Comparison of ENCODE assay signal across 8 mouse cellular contexts in genomic region chr13:28552974-28553750, GRCm38 (mm10).
A peak's percentile ranks its signal among the peaks of the same experiment; 100 is the strongest.
DNase-seq lines count a peak whose midpoint lies in the region; ATAC-seq and TF ChIP-seq lines count a peak whose summit lies in the region.
"Had no signal": no experiment of that assay in that cellular context is flagged by ENCODE, and none has a peak within 500 bp of the region (broad histone marks: within the 10 kb centered on the region; RNA-seq: fewer than 3 reads in every experiment).

No protein-coding gene starts in this region.

- peak; percentile 41; the same call in 1 of the 2 replicates for ATAC-seq in forebrain, embryonic 12.5 days (ENCODE audit: low FRiP score)
- peak; percentile 59 for ATAC-seq in neural tube, embryonic 15.5 days (ENCODE audit: low FRiP score)

- peaks cover 24% of the 10 kb centered on the region for H3K4me1 ChIP-seq in forebrain, embryonic 12.5 days
- H3K4me1 ChIP-seq in neural tube, embryonic 15.5 days: peaks cover 33% of the 10 kb centered on the region

- intact Hi-C loops in left cerebral cortex, adult 2 months (cut with DNase I): loop anchor here (1.0 kb wide), 1 partner anchor 205 kb away; no protein-coding TSS in a partner anchor

- no peaks in the 10 kb centered on the region for H3K27me3 ChIP-seq in forebrain, embryonic 12.5 days
- no peaks in the 10 kb centered on the region for H3K27me3 ChIP-seq in neural tube, embryonic 15.5 days (replicated peaks)
- H3K27me3 ChIP-seq: liver, embryonic 15.5 days had no signal

- no peak overlapping the region for H3K4me2 ChIP-seq in forebrain, embryonic 12.5 days
- no peak overlapping the region; the same call in 1 of the 2 replicates for H3K4me2 ChIP-seq in neural tube, embryonic 15.5 days
- H3K4me2 ChIP-seq: liver, embryonic 15.5 days had no signal

- H3K9ac ChIP-seq in forebrain, embryonic 12.5 days: no peak overlapping the region
- no peak overlapping the region for H3K9ac ChIP-seq in neural tube, embryonic 15.5 days (replicated peaks)
- H3K9ac ChIP-seq: liver, embryonic 15.5 days had no signal

- 0 out of 2 replicates have a peak, but pooled peaks cover 8% of the 10 kb centered on the region for H3K36me3 ChIP-seq in forebrain, embryonic 12.5 days (replicated peaks)
- no peaks in the 10 kb centered on the region for H3K36me3 ChIP-seq in neural tube, embryonic 15.5 days
- H3K36me3 ChIP-seq: liver, embryonic 15.5 days had no signal

- WGBS in forebrain, embryonic 12.5 days: 47% methylated on average over 10 of the region's 10 CpGs
- WGBS in neural tube, embryonic 15.5 days: 19% methylated on average over 10 of the region's 10 CpGs

- H3K4me3 ChIP-seq in left cerebral cortex, adult 2 months: no peak overlapping the region
- no peak overlapping the region for H3K4me3 ChIP-seq in forebrain, embryonic 12.5 days (replicated peaks)
- no peak overlapping the region for H3K4me3 ChIP-seq in neural tube, embryonic 15.5 days (replicated peaks)
- H3K4me3 ChIP-seq: liver, embryonic 15.5 days had no signal

- H3K27ac ChIP-seq in left cerebral cortex, adult 2 months: peak overlapping the region; percentile 32; the same call in 1 of the 2 replicates
- peak overlapping the region; percentile 83 for H3K27ac ChIP-seq in forebrain, embryonic 12.5 days
- peak overlapping the region; percentile 64 for H3K27ac ChIP-seq in neural tube, embryonic 15.5 days (replicated peaks)
- H3K27ac ChIP-seq: liver, embryonic 15.5 days had no signal

- TF ChIP-seq CTCF in left cerebral cortex, adult 2 months (IDR thresholded peaks at IDR 0.05): no peak

- no peak for DNase-seq in left cerebral cortex, adult 2 months (ENCODE audit: extremely low spot score in 1 of 2, low spot score in 2 of 2)
- DNase-seq in left cerebral cortex, adult 11 months (ENCODE audit: low spot score): no peak
- peak; percentile 5 for DNase-seq in induced T-regulatory cell, adult 2 months (ENCODE audit: low read depth)
- DNase-seq in testis, postnatal 10 days (ENCODE audit: low spot score): no peak
- DNase-seq in adrenal gland, adult 8-10 months: no peak

- H3K9me3 ChIP-seq in forebrain, embryonic 12.5 days: no peaks in the 10 kb centered on the region
- H3K9me3 ChIP-seq in neural tube, embryonic 15.5 days (replicated peaks): no peaks in the 10 kb centered on the region
- H3K9me3 ChIP-seq: liver, embryonic 15.5 days had no signal

Comparison
In these comparisons a context has a peak if more than half of its experiments do, and no peak if none do; other contexts are left out.
1. H3K27ac ChIP-seq: peak in every context shown above with its lines; median percentile 83 in forebrain, embryonic 12.5 days; 64 in neural tube, embryonic 15.5 days; 32 in left cerebral cortex, adult 2 months.